Mouse (Mus musculus) cerebral cortex, adult 2 months (tissue): ENCODE results near the gene Eif1.

Experiments
- WGBS: fragments of 180-500 bp; shearing (Covaris S2); methylation state at CpG from one replicate; pipeline ENCODE4 v1.1.7; 2018; 5-methylcytosine and 5-hydroxymethylcytosine counted together

Gene Eif1

DNA sequence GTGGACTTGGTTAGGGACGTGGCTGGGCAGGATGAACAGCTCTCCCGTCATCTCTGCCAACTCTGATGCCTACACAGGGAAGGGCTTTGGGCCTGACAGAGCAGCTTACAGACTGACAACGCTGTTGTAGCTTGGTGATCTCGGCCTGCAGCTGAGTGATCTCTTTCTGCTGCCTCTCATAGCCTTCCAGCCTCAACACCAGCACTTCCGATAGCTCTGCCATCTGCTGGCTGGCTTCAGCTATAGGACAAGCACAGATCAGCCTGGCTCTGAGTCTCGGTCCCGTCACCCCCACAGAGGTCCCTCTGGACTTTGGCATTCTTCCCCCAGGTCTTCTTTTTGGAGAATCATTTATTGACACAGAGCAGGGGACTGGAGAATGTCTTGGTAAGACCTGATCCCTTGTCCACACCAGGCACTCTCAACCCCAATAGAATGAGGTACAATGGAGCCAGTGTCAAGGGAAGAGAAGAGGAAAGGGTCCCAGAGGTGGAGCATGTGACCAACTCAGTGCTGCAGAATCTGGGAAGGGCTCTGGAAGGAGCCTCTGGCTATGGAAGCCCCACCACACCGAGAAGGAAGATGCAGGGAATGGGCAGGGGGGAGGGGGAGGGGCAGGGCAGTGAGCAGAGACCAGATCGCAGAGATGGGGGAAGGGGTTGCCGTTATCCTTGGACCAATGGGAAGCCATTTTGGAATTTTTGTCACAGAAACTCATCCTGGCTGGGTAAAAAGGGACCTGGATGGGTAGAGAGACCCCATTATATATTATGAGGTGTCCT is 32.6 kb downstream of the Eif1 start:
- 24% methylated on average over 10 of the region's 10 CpGs for WGBS

DNA sequence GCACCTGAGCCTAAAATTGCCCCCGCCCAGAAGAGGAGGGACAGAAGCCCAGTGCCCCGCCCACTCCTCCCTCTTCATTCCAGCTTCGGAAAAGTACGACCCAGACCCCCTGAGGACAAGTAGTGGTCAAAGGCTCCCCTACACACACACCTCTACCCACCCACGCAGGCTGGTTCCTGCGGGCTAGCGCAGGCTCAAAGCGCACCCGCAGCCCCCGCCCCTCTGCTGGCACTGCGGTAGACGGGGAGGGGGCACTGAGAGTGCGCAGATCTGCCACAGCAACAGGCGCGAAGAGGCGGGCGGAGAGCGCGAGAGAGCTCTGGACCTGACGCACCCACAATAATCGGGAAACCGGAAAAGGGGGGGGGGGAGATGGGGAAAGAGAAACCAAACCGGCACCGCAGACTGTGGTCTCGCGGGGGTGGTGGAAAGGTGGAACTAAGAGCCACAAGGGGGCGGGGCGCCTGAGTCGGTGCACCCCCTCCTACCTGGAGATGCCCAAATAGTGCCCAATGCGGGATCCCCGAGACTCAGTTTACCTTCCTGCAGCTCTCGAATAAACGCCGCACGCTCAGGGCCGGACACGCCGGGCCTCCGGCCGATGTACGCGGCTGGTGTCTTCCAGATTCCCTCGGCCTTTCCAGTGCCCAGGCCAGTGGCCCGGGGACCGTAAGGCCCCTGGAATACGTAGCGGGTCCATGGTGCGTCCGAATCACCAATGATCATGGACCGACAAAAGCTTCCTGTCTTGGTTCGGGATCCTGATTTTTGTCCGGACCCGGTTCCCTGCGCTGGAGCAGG is 35.7 kb downstream of the Eif1 start:
- WGBS, result under 1% methylated on average over 54 of the region's 54 CpGs

DNA sequence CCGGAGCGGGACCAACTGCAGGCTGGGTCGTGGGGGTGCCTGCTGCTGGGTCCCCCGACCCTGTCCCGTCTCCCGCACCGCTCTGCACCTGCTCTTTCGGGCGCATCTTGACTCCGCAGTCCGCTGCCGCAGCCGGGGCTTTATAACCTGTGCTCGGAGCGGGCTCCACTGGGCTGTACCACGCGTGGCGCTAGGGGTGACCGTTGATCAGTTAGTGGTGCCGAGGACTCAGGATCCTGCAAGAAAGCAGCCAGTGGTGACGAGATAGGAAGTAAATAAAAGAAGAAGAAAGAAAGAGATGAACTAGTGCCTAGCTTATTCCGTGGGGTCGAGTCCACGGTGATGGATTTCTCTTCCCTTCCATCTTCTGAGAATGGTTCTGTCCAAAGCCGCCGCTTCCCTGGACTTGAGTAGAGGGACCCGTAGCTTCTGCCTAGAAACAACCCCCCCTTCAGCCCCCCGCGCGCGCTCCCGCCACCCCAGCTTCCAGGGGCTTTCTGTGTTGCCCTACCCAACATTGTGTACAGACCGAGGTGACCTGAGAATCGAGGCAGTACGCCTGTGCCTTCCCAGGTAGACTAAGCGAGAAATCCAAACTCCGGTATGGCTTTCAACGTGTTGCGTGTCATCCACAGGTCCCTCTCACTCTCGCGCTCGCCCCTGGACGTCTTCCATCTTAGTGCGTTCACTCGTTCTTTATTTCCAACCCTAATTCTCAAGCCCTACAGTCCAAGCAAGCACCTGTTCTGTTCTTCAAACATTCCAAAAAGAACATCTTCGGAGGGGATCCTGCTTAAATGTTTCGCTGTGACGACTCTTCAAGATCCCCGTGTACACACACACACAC is 36.5 kb downstream of the Eif1 start, which contains the start of gene Hap1:
TSS of gene Hap1 (minus strand) at position 157 of the 847 bp plus-strand sequence.
- 2% methylated on average over 49 of the region's 49 CpGs for WGBS

DNA sequence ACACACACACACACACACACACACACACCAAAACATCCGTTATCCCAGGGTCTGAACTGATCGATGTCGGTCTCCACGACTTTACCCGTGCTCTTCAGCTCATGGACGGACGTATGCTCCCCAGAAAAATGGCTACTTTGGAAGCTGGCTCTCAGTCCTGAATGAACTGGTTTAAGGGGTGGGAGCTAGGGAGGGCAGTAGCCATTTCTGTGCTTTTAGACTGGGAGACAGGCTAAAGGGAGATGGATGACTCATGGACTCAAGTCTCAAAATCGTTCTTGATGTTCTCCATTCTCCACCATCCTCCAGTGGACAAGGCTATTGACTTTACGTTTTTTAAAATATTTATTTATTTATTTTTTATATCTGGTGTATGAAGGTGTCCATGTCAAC is 37.1 kb downstream of the Eif1 start:
- WGBS, result 16% methylated on average over 9 of the region's 9 CpGs

DNA sequence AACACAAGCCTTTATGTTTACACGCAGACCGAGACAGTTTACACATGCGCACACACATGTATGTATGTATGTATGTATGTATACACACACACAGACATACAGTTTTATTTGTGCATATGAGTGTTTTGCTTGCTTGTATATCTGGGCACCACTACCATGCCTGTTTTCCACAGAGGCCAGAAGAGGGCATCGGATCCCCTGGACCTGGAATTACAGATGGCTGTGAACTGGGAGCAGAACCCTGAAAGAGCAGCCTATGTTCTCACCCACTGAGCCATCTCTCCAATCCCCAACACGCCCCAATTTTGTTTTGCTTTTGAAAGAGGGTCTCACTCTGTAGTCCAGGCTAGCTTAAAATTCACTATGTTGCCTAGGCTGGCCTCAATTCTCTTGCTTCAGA is 37.7 kb downstream of the Eif1 start:
- 58% methylated on average over 5 of the region's 5 CpGs for WGBS

DNA sequence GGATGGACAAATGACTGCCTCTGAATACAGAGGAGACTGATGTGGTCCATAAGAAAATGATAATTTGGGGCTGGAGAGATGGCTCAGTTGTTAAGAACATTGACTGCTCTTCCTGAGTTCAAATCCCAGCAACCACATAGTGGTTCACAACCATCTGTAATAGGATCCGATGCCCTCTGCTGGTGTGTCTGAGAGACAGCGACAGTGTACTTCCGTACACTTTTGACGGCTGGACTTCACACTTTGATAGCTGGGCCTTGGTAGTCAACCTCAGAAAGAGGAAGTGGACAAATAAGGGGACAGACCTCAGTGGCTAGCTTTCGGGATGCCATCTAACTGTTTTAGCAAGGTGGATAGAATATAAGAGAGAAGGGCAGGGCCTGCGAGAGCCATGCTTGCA is 40.5 kb downstream of the Eif1 start:
- WGBS, result 87% methylated on average over 6 of the region's 6 CpGs

DNA sequence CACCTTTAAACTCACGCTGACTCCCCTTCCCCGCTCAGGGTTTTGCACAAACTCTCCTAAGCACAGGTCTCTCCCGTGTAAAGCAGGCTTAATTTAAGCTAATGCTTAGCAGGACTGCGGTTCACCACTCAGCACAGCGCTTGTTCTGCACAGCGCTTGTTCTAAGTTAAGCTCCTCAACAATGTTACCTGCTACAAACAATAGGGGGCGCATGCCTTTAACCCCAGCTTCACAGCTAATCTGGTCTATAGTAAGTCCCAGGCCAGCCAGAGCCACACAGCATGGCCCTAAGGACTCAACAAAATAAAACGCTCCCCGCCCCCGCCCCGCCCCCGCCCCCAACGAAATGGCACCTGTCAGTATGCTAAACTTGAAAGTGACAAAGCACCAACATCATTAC is 41.4 kb downstream of the Eif1 start:
- no CpG with 5 or more reads among the region's 13 CpGs for WGBS

DNA sequence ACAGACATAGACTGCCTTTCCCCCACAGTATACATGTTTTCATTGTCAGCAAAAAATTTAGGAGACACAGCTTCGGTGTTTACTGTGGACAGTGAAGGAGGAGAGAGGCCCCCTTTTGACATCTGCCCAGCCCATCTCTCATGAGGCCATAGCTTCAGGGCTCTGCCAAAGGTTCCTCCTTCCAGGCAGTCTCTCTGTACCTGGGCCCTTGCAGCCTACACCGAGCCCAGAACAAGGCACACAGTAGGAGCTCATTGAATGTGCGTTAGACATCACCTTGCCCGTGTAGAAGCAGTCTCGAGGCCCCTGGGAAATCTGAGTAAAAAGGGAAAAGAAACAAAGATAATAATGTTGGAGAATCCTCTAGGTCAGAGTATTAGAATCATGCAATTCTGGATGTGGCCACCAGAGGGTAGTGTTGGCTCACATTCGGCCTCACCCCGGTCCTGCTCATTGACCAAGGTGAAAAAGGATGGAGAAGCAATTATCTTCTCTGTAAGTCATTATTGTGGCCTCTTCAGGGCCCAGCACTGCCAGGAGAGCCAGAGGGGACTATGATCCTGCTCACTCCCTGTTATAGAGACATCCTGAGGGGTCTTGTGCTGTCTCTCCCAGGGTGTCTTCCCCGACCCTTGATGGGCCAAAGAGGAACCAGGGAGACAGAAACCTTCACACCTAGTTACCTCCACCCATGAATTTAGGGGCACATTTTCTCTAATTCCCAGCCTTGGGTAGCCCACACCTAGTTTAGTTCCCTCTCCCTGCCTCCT is 42.7 kb downstream of the Eif1 start:
- WGBS, result 15% methylated on average over 8 of the region's 8 CpGs

DNA sequence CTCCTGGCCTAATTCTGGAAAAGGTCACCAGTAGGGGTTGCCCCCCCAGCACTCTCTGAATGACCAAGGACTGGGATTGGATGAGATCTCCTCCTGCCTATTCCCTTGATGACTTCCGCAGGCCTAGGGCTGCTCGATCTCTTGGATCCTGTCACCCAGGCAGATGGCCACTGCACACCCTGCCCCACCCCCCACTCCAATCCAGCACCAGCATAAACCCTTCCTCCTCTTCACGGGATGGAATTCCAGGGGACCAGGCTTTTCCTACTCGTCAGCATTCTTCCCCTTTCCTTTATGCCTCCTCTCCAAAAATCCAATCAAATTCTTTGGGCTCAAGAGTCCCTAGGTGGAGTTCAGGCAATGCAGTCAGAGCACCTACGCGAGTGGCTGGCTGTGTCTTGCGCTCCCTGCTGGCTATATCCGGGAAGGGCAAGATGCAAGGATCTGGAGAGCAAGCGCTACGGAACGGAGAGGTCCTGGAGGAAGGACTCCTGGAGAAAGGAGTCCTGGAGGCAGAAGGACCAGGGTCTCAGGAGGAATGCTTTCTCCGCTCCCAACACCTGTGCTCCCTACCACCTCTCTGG is 43.4 kb downstream of the Eif1 start:
- 25% methylated on average over 12 of the region's 12 CpGs for WGBS

DNA sequence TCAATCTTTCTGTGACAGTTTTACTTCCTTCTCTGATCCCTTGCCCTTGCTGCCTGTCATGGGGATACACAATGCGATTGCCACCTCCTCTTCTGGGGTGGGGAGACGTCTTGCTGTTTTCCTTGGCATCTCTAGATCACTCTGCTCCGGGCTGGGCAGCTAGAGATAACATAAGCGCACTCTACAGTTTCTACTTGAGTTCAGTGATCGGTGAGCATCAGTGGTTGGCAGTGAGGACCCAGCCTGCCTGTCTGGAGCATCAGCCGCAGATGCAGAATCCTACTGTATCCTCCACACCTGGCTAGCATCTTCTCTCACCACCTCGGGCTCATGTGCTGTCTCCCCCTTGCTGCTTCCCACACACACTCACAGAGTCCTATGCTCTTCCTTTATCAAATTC is 49.5 kb downstream of the Eif1 start:
- WGBS, result 72% methylated on average over 7 of the region's 7 CpGs

DNA sequence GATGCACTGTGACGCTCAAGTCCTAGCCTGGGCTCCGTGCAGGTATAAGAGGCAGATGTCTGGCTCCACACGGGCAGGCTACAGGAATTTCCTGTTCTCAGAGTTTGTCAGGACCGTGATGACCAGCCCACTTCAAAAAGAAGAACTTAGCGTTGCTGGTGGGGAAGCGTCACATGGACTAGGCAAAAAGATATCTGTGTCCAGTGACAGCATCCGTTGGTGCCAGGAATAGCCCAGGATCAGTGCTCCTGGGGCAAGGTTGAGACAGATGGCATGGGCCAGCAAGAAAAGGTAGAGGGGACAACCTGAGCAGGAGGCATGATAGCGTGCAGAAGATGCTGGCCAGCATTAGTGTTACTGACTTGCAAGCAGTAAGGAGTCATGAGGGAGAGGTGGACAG is 50.1 kb downstream of the Eif1 start:
- 76% methylated on average over 8 of the region's 8 CpGs for WGBS
